Mouse (Mus musculus) heart, embryonic 13.5 days (tissue): Measurements from ENCODE around the gene Eif2s3x. TPM values are rescaled to one million over a fixed set of nuclear protein-coding genes. Genes with fewer than 3 reads are reported as not detected.
A peak's percentile ranks its signal among the peaks of the same experiment; 100 is the strongest.
"Not testable (repeated sequence)": the region's sequence is repeated elsewhere in the genome, so short reads cannot be mapped to it uniquely, and the experiment has no call there.

ENCODE experiments used
- ATAC-seq: fragments of 200-750 bp; cut with Nextera tagmentation; 2 replicates; pipeline ENCODE4 v1.8.0; 2017; ENCODE audit warnings: moderate TSS enrichment; ENCODE audit not compliant: insufficient number of reproducible peaks, low FRiP score, low TSS enrichment; ENCODE audit errors: extremely low read depth
- H3K27ac ChIP-seq: fragments of 300-500 bp; sonication (generic); replicated peaks from 2 replicates; pipeline ENCODE4 v1.5.1; 2015; ENCODE audit warnings: moderate library complexity, mild to moderate bottlenecking, inconsistent platforms
- H3K27me3 ChIP-seq: fragments of 300-500 bp; sonication (generic); replicated peaks from 2 replicates; pipeline ENCODE4 v1.6.1; 2015; ENCODE audit warnings: mild to moderate bottlenecking, inconsistent platforms
- H3K36me3 ChIP-seq: fragments of 300-500 bp; sonication (generic); 2 replicates; pipeline ENCODE4 v1.6.1; 2015; ENCODE audit warnings: mild to moderate bottlenecking, inconsistent platforms
- H3K4me1 ChIP-seq: fragments of 300-500 bp; sonication (generic); 2 replicates; pipeline ENCODE4 v1.6.1; 2015; ENCODE audit warnings: inconsistent platforms
- H3K4me2 ChIP-seq: fragments of 300-500 bp; sonication (generic); 2 replicates; pipeline ENCODE4 v1.6.1; 2015; ENCODE audit warnings: inconsistent platforms, mild to moderate bottlenecking, moderate library complexity
- H3K4me3 ChIP-seq: fragments of 300-500 bp; sonication (generic); 2 replicates; pipeline ENCODE4 v1.5.1; 2015; ENCODE audit warnings: moderate library complexity, mild to moderate bottlenecking, inconsistent platforms
- H3K9ac ChIP-seq: fragments of 300-500 bp; sonication (generic); 2 replicates; pipeline ENCODE4 v1.6.1; 2015; ENCODE audit warnings: inconsistent platforms, mild to moderate bottlenecking, moderate library complexity
- H3K9me3 ChIP-seq: fragments of 300-500 bp; sonication (generic); 2 replicates; pipeline ENCODE4 v1.6.1; 2016; ENCODE audit warnings: inconsistent platforms
- WGBS: fragments of 180-500 bp; shearing (Covaris S2); methylation state at CpG from one replicate; pipeline ENCODE4 v1.1.7; 2015; ENCODE audit warnings: mixed read lengths; 5-methylcytosine and 5-hydroxymethylcytosine counted together
- polyA plus RNA-seq: library from polyadenylated mRNA; unstranded; fragments of >200 nt; fragmentation: Nextera tagmentation; extraction: Ambion mirVana; gene quantifications from 2 replicates; pipeline ENCODE4 v1.2.1, GENCODE M21; 2015

The Eif2s3x gene
- 50.5 and 56.1 TPM in 2 replicates for polyA plus RNA-seq

DNA sequence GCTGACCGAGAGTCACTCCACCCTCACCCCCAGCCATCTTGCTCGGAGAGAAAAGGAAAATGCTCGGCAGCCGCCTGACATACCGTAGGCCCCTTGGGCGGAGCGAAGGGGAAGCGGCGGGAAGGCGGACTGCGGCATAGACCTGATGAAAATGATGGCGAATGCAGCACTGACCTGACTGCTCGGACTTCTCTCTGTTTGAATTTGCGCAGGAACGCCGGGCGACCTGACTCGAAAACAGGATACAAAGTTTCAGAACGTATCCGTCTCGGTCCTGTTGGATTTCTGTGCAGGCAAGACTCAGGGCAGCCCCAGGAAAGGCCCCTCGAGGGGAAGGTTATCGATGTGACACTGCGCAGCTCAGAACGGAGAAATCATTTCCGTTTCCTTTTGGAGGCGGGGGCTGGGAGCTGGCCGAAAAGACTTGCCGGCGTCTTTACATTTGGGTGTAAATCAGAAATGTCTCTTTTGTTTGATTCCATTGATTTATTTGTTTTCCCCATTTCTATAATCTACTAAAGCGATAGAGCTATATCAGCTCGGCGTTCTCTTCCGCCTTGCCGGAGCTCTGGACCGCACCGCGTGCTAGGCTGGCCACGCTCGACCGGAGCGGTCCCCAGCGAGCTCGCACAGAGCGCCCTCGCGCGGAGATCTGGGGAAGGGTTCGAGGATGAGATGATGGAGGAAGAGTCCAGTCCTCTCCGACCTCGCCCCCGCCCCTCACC lies at the start of gene Eif2s3x:
Gene Eif2s3x (minus strand): TSS at position 266 of the 725 bp plus-strand sequence.
- H3K4me1 ChIP-seq = peaks cover 5% of the 10 kb centered on the region
- peaks cover 29% of the 10 kb centered on the region for H3K36me3 ChIP-seq
- H3K4me3 ChIP-seq = peak within 1 kb of the TSS; percentile 65
- no peaks in the 10 kb centered on the region for H3K27me3 ChIP-seq
- WGBS = under 1% methylated on average over 52 of the region's 52 CpGs
- peak within 1 kb of the TSS; percentile 87 for H3K9ac ChIP-seq
- H3K4me2 ChIP-seq = peak within 1 kb of the TSS; percentile 77
- H3K9me3 ChIP-seq = no peaks in the 10 kb centered on the region
- H3K27ac ChIP-seq = peak within 1 kb of the TSS; percentile 80
- ATAC-seq = peak; percentile 84

DNA sequence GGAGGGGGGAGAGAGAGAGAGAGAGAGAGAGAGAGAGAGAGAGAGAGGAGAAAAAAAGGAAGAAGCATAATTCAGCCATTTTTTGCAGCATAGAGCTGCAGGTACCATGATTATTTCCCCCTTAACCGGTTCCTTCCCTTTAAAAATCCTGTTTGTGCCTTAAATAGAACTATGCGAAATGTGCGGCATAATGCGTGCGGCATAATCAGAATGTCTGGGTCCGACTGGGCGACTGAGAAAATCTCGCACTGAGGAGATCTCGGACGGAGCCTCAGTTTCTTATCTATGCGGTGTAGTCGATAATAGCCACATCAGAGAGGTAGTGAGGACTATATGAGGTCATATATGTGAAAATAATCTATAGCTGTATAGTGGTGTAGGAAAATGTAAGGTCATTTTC lies 22.9 kb upstream of the Eif2s3x start:
- no peaks in the 10 kb centered on the region for H3K4me1 ChIP-seq
- no peaks in the 10 kb centered on the region for H3K9me3 ChIP-seq
- H3K36me3 ChIP-seq = no peaks in the 10 kb centered on the region
- H3K4me3 ChIP-seq = peak overlapping the region; percentile 75
- H3K27ac ChIP-seq = 0 out of 2 replicates have a peak overlapping the region, but pooled peaks have one; percentile 88
- peak overlapping the region; percentile 70 for H3K4me2 ChIP-seq
- H3K9ac ChIP-seq = peak overlapping the region; percentile 87
- WGBS = 20% methylated on average over 12 of the region's 12 CpGs
- H3K27me3 ChIP-seq = peaks cover 66% of the 10 kb centered on the region
- no peak for ATAC-seq

DNA sequence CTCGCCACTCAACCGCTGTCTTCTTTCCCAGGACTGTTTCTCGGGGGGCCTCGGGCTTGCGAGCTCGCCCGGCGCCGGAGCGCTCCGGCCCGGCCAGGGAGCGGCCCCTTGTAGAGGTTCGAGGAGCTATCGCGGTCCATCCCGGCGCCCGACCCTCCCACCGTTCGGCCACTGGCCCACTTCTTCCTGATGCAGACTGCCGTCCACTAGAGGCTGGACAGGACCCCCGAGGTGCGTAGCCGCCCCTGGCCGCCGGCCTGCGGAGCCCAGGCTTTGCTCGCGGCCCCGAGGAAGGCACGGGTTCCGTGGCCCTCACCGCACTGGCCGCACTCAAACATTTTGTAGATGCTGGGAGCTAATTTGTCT lies 22.5 kb upstream of the Eif2s3x start:
- Histone ChIP-seq H3K27me3 (peaks cover 69% of the 10 kb centered on the region), H3K27ac (peak overlapping the region; percentile 88), H3K9ac (peak overlapping the region; percentile 87), H3K9me3 (no peaks in the 10 kb centered on the region), H3K4me2 (peak overlapping the region; percentile 70), H3K4me1 (no peaks in the 10 kb centered on the region), H3K4me3 (peak overlapping the region; percentile 75), H3K36me3 (no peaks in the 10 kb centered on the region)
- 9% methylated on average over 35 of the region's 35 CpGs for WGBS
- 0 out of 2 replicates have a peak, but pooled peaks have one; percentile 17 for ATAC-seq

DNA sequence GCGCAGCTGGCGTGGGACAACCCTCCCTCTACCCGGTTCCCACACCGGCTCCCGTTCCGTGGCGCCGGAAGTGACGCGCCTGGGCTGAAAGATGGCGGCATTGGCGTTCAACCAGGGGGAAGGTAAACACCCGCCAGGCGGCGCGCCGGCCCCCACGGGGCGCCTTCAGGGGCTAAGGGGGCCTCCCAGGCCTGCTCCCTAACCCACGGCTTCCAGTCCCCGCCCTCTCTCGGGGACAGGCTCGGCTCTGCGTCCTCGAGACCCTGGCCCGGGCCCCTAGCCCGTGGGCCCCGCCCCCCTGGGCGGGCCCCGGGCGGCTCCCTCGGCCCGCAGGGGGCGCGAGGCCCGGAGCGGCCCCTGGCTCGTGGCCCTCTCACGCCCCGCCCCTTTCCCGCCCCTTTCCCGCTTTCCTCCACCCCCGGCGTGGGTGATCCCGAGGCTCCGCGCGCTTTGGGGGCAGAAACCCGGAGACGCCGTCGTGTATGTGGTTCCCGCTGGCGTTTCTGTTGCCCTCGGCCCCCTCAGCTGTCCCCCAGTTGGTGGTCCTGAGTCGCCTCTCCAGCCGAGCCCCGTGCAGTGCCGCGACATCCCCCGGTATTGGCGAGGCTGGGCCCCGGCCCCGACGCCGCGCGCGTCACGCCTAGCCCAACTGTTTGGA lies 22.0 kb upstream of the Eif2s3x start, which contains the start of gene Klhl15:
Gene Klhl15 (plus strand): TSS at position 68 of the 658 bp plus-strand sequence.
- WGBS = 5% methylated on average over 39 of the region's 70 CpGs
- H3K4me1 ChIP-seq = no peaks in the 10 kb centered on the region
- H3K9me3 ChIP-seq = no peaks in the 10 kb centered on the region
- peak within 1 kb of the TSS; percentile 87 for H3K9ac ChIP-seq
- peak within 1 kb of the TSS; percentile 70 for H3K4me2 ChIP-seq
- ATAC-seq = peak; percentile 93
- peak within 1 kb of the TSS; percentile 88 for H3K27ac ChIP-seq
- H3K4me3 ChIP-seq = peak within 1 kb of the TSS; percentile 75
- H3K27me3 ChIP-seq = peaks cover 74% of the 10 kb centered on the region
- no peaks in the 10 kb centered on the region for H3K36me3 ChIP-seq

DNA sequence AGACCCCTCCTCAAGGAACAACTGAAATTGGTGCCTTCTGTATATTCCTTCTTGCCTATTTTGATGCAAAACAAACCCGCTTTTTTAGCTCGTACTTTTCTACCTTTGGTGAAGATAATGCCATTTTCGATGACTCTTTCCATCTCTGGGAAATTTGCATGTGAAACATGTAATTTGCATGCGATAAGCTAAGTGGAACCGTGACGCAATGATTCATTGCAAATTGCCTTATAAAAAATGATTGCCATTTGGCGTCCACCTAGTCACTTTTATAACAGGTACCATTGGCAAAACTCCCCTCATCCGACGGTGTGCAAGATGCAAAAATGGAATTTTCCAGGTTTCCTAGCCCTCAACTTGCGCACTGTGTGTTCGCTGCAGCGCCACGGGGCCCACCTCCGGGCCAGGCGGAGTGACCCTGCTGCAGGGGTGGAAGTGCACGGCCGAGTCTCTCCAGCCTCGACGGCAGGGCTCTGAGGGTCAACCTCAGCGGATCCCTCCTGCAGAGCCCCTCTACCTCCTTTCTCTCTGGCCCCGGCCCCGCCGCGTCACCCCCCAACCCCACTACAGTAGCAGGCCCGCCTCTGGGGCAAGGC lies 21.4 kb upstream of the Eif2s3x start:
- peak overlapping the region; percentile 70 for H3K4me2 ChIP-seq
- H3K9me3 ChIP-seq = no peaks in the 10 kb centered on the region
- H3K36me3 ChIP-seq = no peaks in the 10 kb centered on the region
- no peak for ATAC-seq
- peak overlapping the region; percentile 87 for H3K9ac ChIP-seq
- peak overlapping the region; percentile 75 for H3K4me3 ChIP-seq
- H3K4me1 ChIP-seq = no peaks in the 10 kb centered on the region
- peaks cover 73% of the 10 kb centered on the region for H3K27me3 ChIP-seq
- H3K27ac ChIP-seq = peak overlapping the region; percentile 88
- WGBS = 8% methylated on average over 21 of the region's 25 CpGs

DNA sequence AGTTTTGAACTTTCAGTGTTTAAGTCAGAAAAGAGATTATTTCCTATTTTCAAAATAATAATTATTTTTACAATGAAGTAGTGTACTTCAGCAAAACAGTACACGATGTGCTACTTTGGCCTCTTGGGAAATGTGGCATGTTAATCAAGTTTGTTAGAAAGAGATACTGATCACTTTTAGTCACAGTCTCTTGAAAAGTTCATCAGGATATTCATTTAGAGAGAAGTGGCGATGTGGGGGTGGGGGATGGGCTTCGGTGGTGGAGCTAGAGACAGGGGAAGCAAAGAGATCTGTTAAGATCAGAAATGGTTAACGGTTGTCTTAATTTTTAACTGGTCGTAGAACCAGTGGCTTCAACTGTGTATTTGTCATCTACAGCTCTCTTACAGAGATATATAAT lies 20.8 kb upstream of the Eif2s3x start:
- peak overlapping the region; percentile 70 for H3K4me2 ChIP-seq

DNA sequence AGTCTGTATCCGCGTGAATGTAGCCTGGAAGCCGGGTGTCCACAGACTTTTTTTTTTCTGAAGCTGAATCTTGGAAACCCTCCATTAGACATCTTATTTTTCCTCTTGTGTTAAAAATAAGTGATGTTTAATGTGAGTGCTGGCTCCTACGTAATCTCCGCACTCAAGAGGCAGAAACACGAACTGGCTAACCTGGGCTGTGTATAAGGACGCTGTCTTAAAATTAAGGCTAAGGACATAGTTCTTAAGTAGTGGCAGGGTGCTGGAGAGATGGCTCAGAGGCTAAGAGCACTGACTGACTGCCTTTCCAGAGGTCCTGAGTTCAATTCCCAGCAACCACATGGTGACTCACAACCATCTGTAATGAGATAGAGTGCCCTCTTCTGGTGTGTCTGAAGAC lies 722 bp upstream of the Eif2s3x start:
- Histone ChIP-seq H3K9me3 (no peaks in the 10 kb centered on the region), H3K27me3 (no peaks in the 10 kb centered on the region), H3K4me2 (peak overlapping the region; percentile 77), H3K9ac (peak overlapping the region; percentile 72), H3K4me3 (peak overlapping the region; percentile 65), H3K4me1 (peaks cover 5% of the 10 kb centered on the region), H3K27ac (peak overlapping the region; percentile 80), H3K36me3 (peaks cover 23% of the 10 kb centered on the region)
- 9% methylated on average over 7 of the region's 7 CpGs for whole genome bisulfite sequencing
- no peak for ATAC-seq

More for the DNA sequence above, 20.8 kb upstream of the Eif2s3x start:
- no peak for ATAC-seq
- H3K27me3 ChIP-seq = peaks cover 67% of the 10 kb centered on the region
- no peak overlapping the region for H3K9ac ChIP-seq
- no peaks in the 10 kb centered on the region for H3K36me3 ChIP-seq
- H3K9me3 ChIP-seq = no peaks in the 10 kb centered on the region
- peak overlapping the region; percentile 75 for H3K4me3 ChIP-seq
- no peaks in the 10 kb centered on the region for H3K4me1 ChIP-seq
- WGBS = 33% methylated on average over 5 of the region's 5 CpGs
- H3K27ac ChIP-seq = no peak overlapping the region

DNA sequence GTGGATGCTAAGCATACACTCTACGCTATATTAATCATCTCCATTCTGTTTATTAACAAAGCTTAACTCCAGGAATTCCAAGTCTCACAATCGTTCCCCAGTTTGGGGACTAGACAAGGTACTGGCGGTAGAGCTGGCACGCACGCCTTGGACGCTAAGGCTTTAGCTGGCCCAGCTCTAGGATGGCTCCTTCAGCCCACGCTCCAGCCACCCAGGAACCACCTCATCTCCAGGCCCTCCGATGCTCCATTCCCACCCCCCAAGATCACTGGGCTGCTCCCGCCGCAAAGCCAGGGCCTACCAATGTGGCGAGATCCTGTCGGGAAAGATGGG lies 432 bp downstream of the Eif2s3x start:
- H3K9me3 ChIP-seq = no peaks in the 10 kb centered on the region
- H3K4me2 ChIP-seq = peak overlapping the region; percentile 77
- peaks cover 5% of the 10 kb centered on the region for H3K4me1 ChIP-seq
- under 1% methylated on average over 12 of the region's 12 CpGs for WGBS
- H3K36me3 ChIP-seq = peaks cover 34% of the 10 kb centered on the region
- peak overlapping the region; percentile 80 for H3K27ac ChIP-seq
- H3K27me3 ChIP-seq = no peaks in the 10 kb centered on the region
- H3K4me3 ChIP-seq = peak overlapping the region; percentile 65
- peak overlapping the region; percentile 87 for H3K9ac ChIP-seq
- 0 out of 2 replicates have a peak, but pooled peaks have one; percentile 7 for ATAC-seq

DNA sequence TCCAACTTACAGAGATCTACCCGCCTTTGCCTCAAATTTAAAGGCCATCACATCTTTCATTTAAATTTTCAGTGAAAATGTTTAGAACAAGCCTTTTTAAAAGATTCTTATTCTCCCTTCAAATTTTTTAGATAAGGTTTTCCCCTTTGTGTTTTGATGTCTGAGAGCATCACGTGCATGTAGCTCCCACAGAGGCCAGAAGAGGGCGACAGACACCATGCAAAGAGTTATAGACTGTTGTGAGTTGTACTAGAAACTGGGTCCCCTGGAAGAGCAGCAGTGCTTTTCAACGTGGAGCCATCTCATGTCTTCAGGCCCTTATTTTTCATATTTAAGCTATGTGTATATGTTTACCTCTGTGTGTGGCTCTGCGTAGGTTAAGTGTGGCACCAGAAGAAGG lies 14.9 kb downstream of the Eif2s3x start:
- ATAC-seq = no peak
- Histone ChIP-seq H3K4me1 (no peaks in the 10 kb centered on the region), H3K36me3 (peaks cover 98% of the 10 kb centered on the region), H3K4me3 (no peak overlapping the region), H3K27me3 (no peaks in the 10 kb centered on the region), H3K9me3 (no peaks in the 10 kb centered on the region), H3K9ac (no peak overlapping the region), H3K4me2 (no peak overlapping the region), H3K27ac (no peak overlapping the region)
- WGBS = 81% methylated on average over 5 of the region's 5 CpGs

DNA sequence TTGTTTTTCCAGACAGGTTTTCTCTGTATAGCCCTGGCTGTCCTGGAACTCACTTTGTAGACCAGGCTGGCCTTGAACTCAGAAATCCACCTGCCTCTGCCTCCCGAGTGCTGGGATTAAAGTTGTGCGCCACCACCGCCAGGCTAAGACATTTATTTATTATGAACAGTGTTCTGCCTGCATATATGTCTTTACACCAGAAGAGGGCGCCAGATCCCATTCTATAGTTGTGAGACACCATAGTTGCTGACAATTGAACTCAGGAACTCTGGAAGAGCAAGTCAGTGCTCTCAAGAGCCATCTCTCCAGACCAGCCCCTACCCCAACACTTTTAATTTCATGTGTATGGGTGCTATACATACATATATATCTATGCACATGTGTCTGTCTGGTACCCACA lies 18.8 kb downstream of the Eif2s3x start:
- not testable (repeated sequence) for H3K4me2 ChIP-seq, H3K9me3 ChIP-seq, H3K27ac ChIP-seq, H3K9ac ChIP-seq, H3K4me3 ChIP-seq, H3K4me1 ChIP-seq, ATAC-seq, H3K27me3 ChIP-seq
- peaks cover 81% of the 10 kb centered on the region for H3K36me3 ChIP-seq
- WGBS = 69% methylated on average over 4 of the region's 4 CpGs

DNA sequence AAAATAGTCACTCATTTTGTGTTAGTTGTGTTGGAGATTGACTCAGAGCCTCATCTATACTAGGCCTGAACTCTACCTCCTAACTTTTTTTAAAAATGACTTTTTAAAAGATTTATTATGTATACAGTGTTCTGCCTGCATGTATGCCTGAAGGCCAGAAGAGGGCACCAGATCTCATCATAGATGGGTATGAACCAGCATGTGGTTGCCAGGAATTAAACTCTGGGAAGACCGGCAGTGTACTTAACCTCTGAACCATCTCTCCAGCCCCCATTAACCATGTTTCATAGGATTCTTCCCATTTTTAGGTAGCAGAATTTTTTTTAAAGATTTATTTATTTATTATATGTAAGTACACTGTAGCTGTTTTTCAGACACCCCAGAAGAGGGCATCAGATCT lies 27.5 kb downstream of the Eif2s3x start:
- no peaks in the 10 kb centered on the region for H3K36me3 ChIP-seq
- no peak for ATAC-seq
- no peak overlapping the region for H3K27ac ChIP-seq
- no peak overlapping the region for H3K4me3 ChIP-seq
- H3K4me2 ChIP-seq = no peak overlapping the region
- WGBS = 57% methylated on average over 1 of the region's 1 CpGs
- H3K9ac ChIP-seq = no peak overlapping the region
- no peaks in the 10 kb centered on the region for H3K9me3 ChIP-seq
- H3K27me3 ChIP-seq = peaks cover 25% of the 10 kb centered on the region
- no peaks in the 10 kb centered on the region for H3K4me1 ChIP-seq
